Mouse (Mus musculus) CD4-positive, CD25-positive, alpha-beta regulatory T cell, adult 9 weeks (primary cell): ENCODE measurements around the gene Asns. TPM values are rescaled to one million over a fixed set of nuclear protein-coding genes. Genes with fewer than 3 reads are reported as not detected.

Source experiments
- polyA plus RNA-seq: library from polyadenylated mRNA; unstranded; fragments of 100-300 nt; shearing (Covaris generic); gene quantifications from one replicate; pipeline ENCODE4 v1.2.1, GENCODE M21; 2017

The Asns gene
- 3.3 TPM for polyA plus RNA-seq

GRCm38 (mm10) chr6:7692884-7693585 lies at the start of gene Asns:
TSS of gene Asns (minus strand) at chr6:7693254.

Other genes starting within 250 kb of the Asns start
- gene Tac1, start 138.4 kb downstream of the Asns start, polyA plus RNA-seq, result not detected
- gene C1galt1, start 151.6 kb upstream of the Asns start, polyA plus RNA-seq, result 5.9 TPM